Mouse (Mus musculus) embryonic facial prominence, embryonic 11.5 days (tissue): ENCODE results near the gene Ptk7. TPM values are rescaled to one million over a fixed set of nuclear protein-coding genes. Genes with fewer than 3 reads are reported as not detected.

Source experiments
- ATAC-seq: fragments of 200-750 bp; cut with Nextera tagmentation; replicated peaks from 2 replicates; pipeline ENCODE4 v1.8.0; 2017; ENCODE audit warnings: low read depth; ENCODE audit not compliant: insufficient number of reproducible peaks, low FRiP score, low TSS enrichment
- DNase-seq: peaks from one replicate; pipeline ENCODE4 v3.0.0-alpha.2; 2015; ENCODE audit warnings: low spot score
- H3K27ac ChIP-seq: fragments of 300-500 bp; sonication (generic); replicated peaks from 2 replicates; pipeline ENCODE4 v1.5.1; 2014; ENCODE audit warnings: mild to moderate bottlenecking, low read depth, low read length, control low read depth
- H3K27me3 ChIP-seq: fragments of 300-500 bp; sonication (generic); 2 replicates; pipeline ENCODE4 v1.6.1; 2014; ENCODE audit warnings: mild to moderate bottlenecking, low read length, moderate library complexity, mixed read lengths; ENCODE audit not compliant: control insufficient read depth, insufficient read depth
- H3K36me3 ChIP-seq: fragments of 300-500 bp; sonication (generic); replicated peaks from 2 replicates; pipeline ENCODE4 v1.6.1; 2014; ENCODE audit warnings: low read depth, mild to moderate bottlenecking, low read length, moderate library complexity, mixed read lengths; ENCODE audit not compliant: control insufficient read depth, insufficient read depth
- H3K4me1 ChIP-seq: fragments of 300-500 bp; sonication (generic); 2 replicates; pipeline ENCODE4 v1.6.1; 2014; ENCODE audit warnings: low read length, mixed read lengths; ENCODE audit not compliant: control insufficient read depth, insufficient read depth
- H3K4me2 ChIP-seq: fragments of 300-500 bp; sonication (generic); 2 replicates; pipeline ENCODE4 v1.6.1; 2014; ENCODE audit warnings: low read depth, mild to moderate bottlenecking, control low read depth, low read length, moderate library complexity
- H3K4me3 ChIP-seq: fragments of 300-500 bp; sonication (generic); 2 replicates; pipeline ENCODE4 v1.5.1; 2014; ENCODE audit warnings: low read depth, low read length, control low read depth
- H3K9ac ChIP-seq: fragments of 300-500 bp; sonication (generic); replicated peaks from 2 replicates; pipeline ENCODE4 v1.6.1; 2014; ENCODE audit warnings: mild to moderate bottlenecking, control low read depth, low read length
- H3K9me3 ChIP-seq: fragments of 300-500 bp; sonication (generic); replicated peaks from 2 replicates; pipeline ENCODE4 v1.6.1; 2016; ENCODE audit warnings: mild to moderate bottlenecking, low read length, inconsistent platforms, mixed read lengths; ENCODE audit not compliant: control insufficient read depth
- WGBS: fragments of 180-500 bp; shearing (Covaris S2); extraction: QIAGEN DNeasy Blood & Tissue Kit; methylation state at CpG from one replicate; pipeline ENCODE4 v1.1.7; 2014; 5-methylcytosine and 5-hydroxymethylcytosine counted together
- polyA plus RNA-seq: library from polyadenylated mRNA; unstranded; fragments of >200 nt; fragmentation: Nextera tagmentation; extraction: Ambion mirVana; gene quantifications from 2 replicates; pipeline ENCODE4 v1.2.1, GENCODE M21; 2014

Gene Ptk7
- 25.7 and 34.5 TPM in 2 replicates for polyA plus RNA-seq

GRCm38 (mm10) chr17:46628791-46629684, at the start of gene Ptk7:
Ptk7 (minus strand) TSS chr17:46629504.
- ATAC-seq = peak; percentile 64
- Histone ChIP-seq H3K27ac (peak within 1 kb of the TSS; percentile 94), H3K9me3 (no peaks in the 10 kb centered on the region), H3K27me3 (no peaks in the 10 kb centered on the region), H3K4me3 (peak within 1 kb of the TSS; percentile 97), H3K4me2 (peak within 1 kb of the TSS; percentile 76), H3K9ac (peak within 1 kb of the TSS; percentile 97), H3K4me1 (peaks cover 8% of the 10 kb centered on the region; the same call in 1 of the 2 replicates), H3K36me3 (no peaks in the 10 kb centered on the region; the same call in 1 of the 2 replicates)
- WGBS = under 1% methylated on average over 88 of the region's 90 CpGs
- DNase-seq = peak; percentile 93

- 42% methylated on average over 9 of the region's 9 CpGs for WGBS
- H3K4me2 ChIP-seq = peak overlapping the region; percentile 66
- peaks cover 18% of the 10 kb centered on the region for H3K36me3 ChIP-seq
- H3K9me3 ChIP-seq = no peaks in the 10 kb centered on the region
- H3K4me1 ChIP-seq = peaks cover 10% of the 10 kb centered on the region
- ATAC-seq (no peak), DNase-seq (no peak)
- no peaks in the 10 kb centered on the region for H3K27me3 ChIP-seq
- no peak overlapping the region; the same call in 1 of the 2 replicates for H3K27ac ChIP-seq
- H3K9ac ChIP-seq = peak overlapping the region; percentile 78
- H3K4me3 ChIP-seq = no peak overlapping the region
Observed at GRCm38 (mm10) chr17:46678911-46679310, 49.6 kb upstream of the Ptk7 start.

- H3K27me3 ChIP-seq = no peaks in the 10 kb centered on the region
- WGBS = 89% methylated on average over 8 of the region's 9 CpGs
- H3K9ac ChIP-seq = peak within 1 kb of the TSS; percentile 78
- ATAC-seq (no peak), DNase-seq (no peak)
- H3K27ac ChIP-seq = no peak within 1 kb of the TSS; the same call in 1 of the 2 replicates
- H3K4me2 ChIP-seq = peak within 1 kb of the TSS; percentile 66
- H3K9me3 ChIP-seq = no peaks in the 10 kb centered on the region
- H3K36me3 ChIP-seq = peaks cover 15% of the 10 kb centered on the region
- peaks cover 10% of the 10 kb centered on the region for H3K4me1 ChIP-seq
- H3K4me3 ChIP-seq = peak within 1 kb of the TSS; percentile 83
Observed at GRCm38 (mm10) chr17:46678416-46678815, 49.1 kb upstream of the Ptk7 start, which contains the start of gene Mea1. Mea1 (plus strand) TSS chr17:46678793.

GRCm38 (mm10) chr17:46674530-46675283, 45.4 kb upstream of the Ptk7 start:
- peak overlapping the region; percentile 43 for H3K27ac ChIP-seq
- H3K4me2 ChIP-seq = peak overlapping the region; percentile 41
- DNase-seq = no peak
- peaks cover 10% of the 10 kb centered on the region for H3K4me1 ChIP-seq
- peak overlapping the region; percentile 85 for H3K9ac ChIP-seq
- H3K9me3 ChIP-seq = no peaks in the 10 kb centered on the region
- no peaks in the 10 kb centered on the region for H3K27me3 ChIP-seq
- ATAC-seq = peak; percentile 20; the same call in 1 of the 2 replicates
- 19% methylated on average over 15 of the region's 15 CpGs for WGBS
- H3K4me3 ChIP-seq = peak overlapping the region; percentile 93
- peaks cover 17% of the 10 kb centered on the region for H3K36me3 ChIP-seq

- H3K27ac ChIP-seq = peak within 1 kb of the TSS; percentile 73
- under 1% methylated on average over 43 of the region's 43 CpGs for WGBS
Observed at GRCm38 (mm10) chr17:46673850-46674529, 44.7 kb upstream of the Ptk7 start, which contains the start of gene Rrp36. Rrp36 (minus strand) TSS chr17:46674352.

GRCm38 (mm10) chr17:46669911-46670310, 40.6 kb upstream of the Ptk7 start:
- ATAC-seq (no peak), DNase-seq (no peak)
- WGBS = 97% methylated on average over 10 of the region's 10 CpGs
- no peak overlapping the region for H3K4me2 ChIP-seq
- no peaks in the 10 kb centered on the region for H3K27me3 ChIP-seq
- H3K9ac ChIP-seq = no peak overlapping the region
- peaks cover 8% of the 10 kb centered on the region; the same call in 1 of the 2 replicates for H3K36me3 ChIP-seq
- H3K4me3 ChIP-seq = no peak overlapping the region
- H3K4me1 ChIP-seq = peaks cover 3% of the 10 kb centered on the region; the same call in 1 of the 2 replicates
- no peak overlapping the region for H3K27ac ChIP-seq
- H3K9me3 ChIP-seq = no peaks in the 10 kb centered on the region

More at GRCm38 (mm10) chr17:46673850-46674529, 44.7 kb upstream of the Ptk7 start, which contains the start of gene Rrp36:
- peak; percentile 92 for ATAC-seq
- H3K4me3 ChIP-seq = peak within 1 kb of the TSS; percentile 93
- peak; percentile 96 for DNase-seq
- no peaks in the 10 kb centered on the region for H3K9me3 ChIP-seq
- peaks cover 3% of the 10 kb centered on the region; the same call in 1 of the 2 replicates for H3K4me1 ChIP-seq
- peak within 1 kb of the TSS; percentile 85 for H3K9ac ChIP-seq
- H3K4me2 ChIP-seq = peak within 1 kb of the TSS; percentile 77
- H3K36me3 ChIP-seq = peaks cover 21% of the 10 kb centered on the region
- H3K27me3 ChIP-seq = no peaks in the 10 kb centered on the region

GRCm38 (mm10) chr17:46667712-46668111, 38.4 kb upstream of the Ptk7 start:
- Histone ChIP-seq H3K4me3 (no peak overlapping the region), H3K4me1 (no peaks in the 10 kb centered on the region), H3K27ac (no peak overlapping the region), H3K4me2 (no peak overlapping the region), H3K9ac (no peak overlapping the region), H3K9me3 (no peaks in the 10 kb centered on the region), H3K36me3 (peaks cover 8% of the 10 kb centered on the region; the same call in 1 of the 2 replicates), H3K27me3 (no peaks in the 10 kb centered on the region)
- DNase-seq = no peak
- WGBS = 90% methylated on average over 16 of the region's 16 CpGs
- ATAC-seq = no peak
